Mouse (Mus musculus) kidney, embryonic 16.5 days (tissue): Measurements from ENCODE around the gene Kitl. TPM values are rescaled to one million over a fixed set of nuclear protein-coding genes. Genes with fewer than 3 reads are reported as not detected.
A peak's percentile ranks its signal among the peaks of the same experiment; 100 is the strongest.

Experiments used
- ATAC-seq: fragments of 200-750 bp; cut with Nextera tagmentation; 2 replicates; pipeline ENCODE4 v1.8.0; 2017; ENCODE audit warnings: moderate TSS enrichment; ENCODE audit not compliant: low FRiP score, low TSS enrichment
- H3K27ac ChIP-seq: fragments of 300-500 bp; sonication (generic); 2 replicates; pipeline ENCODE4 v1.5.1; 2014; ENCODE audit warnings: low read length
- H3K27me3 ChIP-seq: fragments of 300-500 bp; sonication (generic); 2 replicates; pipeline ENCODE4 v1.6.1; 2014; ENCODE audit warnings: low read length, control low read depth, mixed read lengths; ENCODE audit not compliant: insufficient read depth
- H3K36me3 ChIP-seq: fragments of 300-500 bp; sonication (generic); 2 replicates; pipeline ENCODE4 v1.6.1; 2014; ENCODE audit warnings: low read length, control low read depth, mixed read lengths; ENCODE audit not compliant: insufficient read depth
- H3K4me1 ChIP-seq: fragments of 300-500 bp; sonication (generic); 2 replicates; pipeline ENCODE4 v1.6.1; 2014; ENCODE audit warnings: low read length, control low read depth, mixed read lengths; ENCODE audit not compliant: insufficient read depth
- H3K4me2 ChIP-seq: fragments of 300-500 bp; sonication (generic); replicated peaks from 2 replicates; pipeline ENCODE4 v1.6.1; 2014; ENCODE audit warnings: low read depth, low read length
- H3K4me3 ChIP-seq: fragments of 300-500 bp; sonication (generic); 2 replicates; pipeline ENCODE4 v1.5.1; 2014; ENCODE audit warnings: mild to moderate bottlenecking, low read length
- H3K9ac ChIP-seq: fragments of 300-500 bp; sonication (generic); replicated peaks from 2 replicates; pipeline ENCODE4 v1.6.1; 2014; ENCODE audit warnings: low read length
- H3K9me3 ChIP-seq: fragments of 300-500 bp; sonication (generic); 2 replicates; pipeline ENCODE4 v1.6.1; 2016; ENCODE audit warnings: low read length, control low read depth
- WGBS: fragments of 180-500 bp; shearing (Covaris S2); extraction: QIAGEN DNeasy Blood & Tissue Kit; methylation state at CpG from one replicate; pipeline ENCODE4 v1.1.7; 2014; 5-methylcytosine and 5-hydroxymethylcytosine counted together
- polyA plus RNA-seq: library from polyadenylated mRNA; unstranded; fragments of >200 nt; fragmentation: Nextera tagmentation; extraction: Ambion mirVana; gene quantifications from 2 replicates; pipeline ENCODE4 v1.2.1, GENCODE M21; 2015

The Kitl gene
- 19.3 and 22.8 TPM in 2 replicates for polyA plus RNA-seq

DNA sequence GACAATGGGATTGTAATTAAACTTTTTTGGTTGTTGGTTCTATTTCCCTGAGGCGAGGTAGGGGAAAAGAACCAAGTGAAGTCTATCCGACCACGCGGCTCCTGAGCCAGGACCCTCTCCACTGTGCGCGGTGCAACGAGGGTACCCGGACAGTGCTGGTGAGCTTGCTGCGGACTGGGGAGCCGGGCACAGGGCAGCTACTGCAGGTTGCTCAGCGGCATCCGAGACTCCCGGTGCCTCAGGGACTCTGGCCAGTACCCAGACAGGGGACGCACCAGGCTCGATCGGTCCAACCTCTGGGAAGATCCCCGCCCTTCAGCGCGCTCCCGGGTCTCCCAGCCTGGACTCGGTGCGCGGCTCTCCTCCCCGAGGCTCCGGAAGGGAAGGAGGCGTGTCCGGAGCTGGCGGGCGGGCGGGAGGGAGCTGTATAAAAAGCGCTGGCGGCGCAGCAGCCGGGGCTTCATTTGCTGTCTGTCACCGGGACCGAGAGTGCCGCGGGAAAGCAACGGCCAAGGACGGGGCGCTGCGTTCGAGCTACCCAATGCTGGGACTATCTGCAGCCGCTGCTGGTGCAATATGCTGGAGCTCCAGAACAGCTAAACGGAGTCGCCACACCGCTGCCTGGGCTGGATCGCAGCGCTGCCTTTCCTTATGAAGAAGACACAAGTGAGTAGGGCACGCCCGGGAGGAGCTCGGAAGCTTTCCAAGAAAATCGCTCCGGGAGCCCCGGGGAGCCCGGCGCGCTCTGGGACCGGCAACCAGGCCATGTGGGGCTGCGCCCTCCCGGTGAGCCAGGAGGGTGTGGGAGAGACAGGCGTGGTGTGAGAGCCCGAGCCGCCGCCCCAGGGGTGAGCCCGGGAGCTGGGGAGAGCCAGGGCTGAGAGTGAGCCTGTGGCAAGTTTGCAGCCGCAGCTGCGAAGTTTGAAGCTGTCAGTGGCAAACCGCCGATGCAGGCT, at the start of gene Kitl:
TSS of gene Kitl (plus strand) at position 261 of the 956 bp plus-strand sequence.
- H3K9ac ChIP-seq, result peak within 1 kb of the TSS; percentile 84
- H3K36me3 ChIP-seq, result no peaks in the 10 kb centered on the region
- H3K27ac ChIP-seq, result peak within 1 kb of the TSS; percentile 80
- H3K4me1 ChIP-seq, result peaks cover 26% of the 10 kb centered on the region
- under 1% methylated on average over 66 of the region's 70 CpGs for WGBS
- no peaks in the 10 kb centered on the region for H3K9me3 ChIP-seq
- peaks cover 12% of the 10 kb centered on the region; the same call in 1 of the 2 replicates for H3K27me3 ChIP-seq
- ATAC-seq, result peak; percentile 94
- peak within 1 kb of the TSS; percentile 96 for H3K4me2 ChIP-seq
- peak within 1 kb of the TSS; percentile 83 for H3K4me3 ChIP-seq

GRCm38 (mm10) chr10:99972866-99973265, 42.6 kb upstream of the Kitl start:
- H3K4me3 ChIP-seq, result no peak overlapping the region
- no peak overlapping the region for H3K9ac ChIP-seq
- no peaks in the 10 kb centered on the region for H3K27me3 ChIP-seq
- no peaks in the 10 kb centered on the region for H3K36me3 ChIP-seq
- H3K4me2 ChIP-seq, result no peak overlapping the region
- no peaks in the 10 kb centered on the region for H3K4me1 ChIP-seq
- H3K27ac ChIP-seq, result no peak overlapping the region
- H3K9me3 ChIP-seq, result no peaks in the 10 kb centered on the region
- 57% methylated on average over 8 of the region's 8 CpGs for WGBS
- peak; percentile 42; the same call in 1 of the 2 replicates for ATAC-seq

- Histone ChIP-seq H3K9ac (no peak overlapping the region), H3K27me3 (no peaks in the 10 kb centered on the region), H3K36me3 (no peaks in the 10 kb centered on the region), H3K9me3 (no peaks in the 10 kb centered on the region), H3K4me3 (no peak overlapping the region), H3K27ac (no peak overlapping the region), H3K4me1 (no peaks in the 10 kb centered on the region), H3K4me2 (no peak overlapping the region)
- 81% methylated on average over 3 of the region's 3 CpGs for WGBS
- ATAC-seq, result no peak
These were observed 35.3 kb upstream of the Kitl start for GRCm38 (mm10) chr10:99980096-99980495.

- Histone ChIP-seq H3K27me3 (no peaks in the 10 kb centered on the region), H3K4me1 (no peaks in the 10 kb centered on the region), H3K27ac (no peak overlapping the region), H3K9me3 (no peaks in the 10 kb centered on the region), H3K9ac (no peak overlapping the region), H3K4me2 (no peak overlapping the region), H3K36me3 (no peaks in the 10 kb centered on the region), H3K4me3 (no peak overlapping the region)
- ATAC-seq, result no peak
- 55% methylated on average over 2 of the region's 2 CpGs for WGBS
These were observed 34.5 kb upstream of the Kitl start for GRCm38 (mm10) chr10:99980916-99981315.

DNA sequence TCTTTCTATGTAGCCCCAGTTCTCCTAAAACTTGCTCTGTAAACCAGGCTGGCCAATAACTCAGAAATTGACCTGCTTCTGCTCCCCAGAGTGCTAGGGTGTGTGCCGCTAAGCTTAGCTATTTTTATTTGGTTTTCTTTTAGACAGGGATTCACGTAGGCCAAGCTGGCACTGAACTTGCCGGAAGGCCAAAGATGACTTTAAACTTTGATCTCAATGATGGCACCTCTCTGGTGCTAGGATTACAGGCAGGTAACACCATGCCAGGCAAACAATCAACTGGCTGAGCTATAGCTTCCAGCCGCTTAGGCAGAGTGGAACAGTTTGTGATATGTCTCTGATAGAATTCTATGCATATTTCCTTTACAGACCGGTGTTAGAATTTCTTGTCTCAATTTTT, 33.5 kb upstream of the Kitl start:
- Histone ChIP-seq H3K9me3 (no peaks in the 10 kb centered on the region), H3K9ac (no peak overlapping the region), H3K4me2 (no peak overlapping the region), H3K27ac (no peak overlapping the region), H3K36me3 (no peaks in the 10 kb centered on the region), H3K4me1 (no peaks in the 10 kb centered on the region), H3K4me3 (no peak overlapping the region), H3K27me3 (no peaks in the 10 kb centered on the region)
- WGBS, result 85% methylated on average over 5 of the region's 5 CpGs
- no peak for ATAC-seq

- H3K4me2 ChIP-seq, result peak overlapping the region; percentile 40
- H3K36me3 ChIP-seq, result no peaks in the 10 kb centered on the region
- ATAC-seq, result no peak
- no peaks in the 10 kb centered on the region for H3K9me3 ChIP-seq
- no peak overlapping the region for H3K9ac ChIP-seq
- H3K4me1 ChIP-seq, result peaks cover 5% of the 10 kb centered on the region; the same call in 1 of the 2 replicates
- 32% methylated on average over 8 of the region's 8 CpGs for WGBS
- H3K27me3 ChIP-seq, result no peaks in the 10 kb centered on the region
- H3K27ac ChIP-seq, result no peak overlapping the region
- H3K4me3 ChIP-seq, result peak overlapping the region; percentile 16; the same call in 1 of the 2 replicates
These were observed 28.7 kb upstream of the Kitl start for GRCm38 (mm10) chr10:99986745-99987144.

- Histone ChIP-seq H3K27ac (no peak overlapping the region), H3K4me2 (no peak overlapping the region), H3K4me1 (peaks cover 5% of the 10 kb centered on the region; the same call in 1 of the 2 replicates), H3K9ac (no peak overlapping the region), H3K36me3 (no peaks in the 10 kb centered on the region), H3K9me3 (no peaks in the 10 kb centered on the region), H3K4me3 (no peak overlapping the region), H3K27me3 (no peaks in the 10 kb centered on the region)
- no peak for ATAC-seq
These were observed 25.7 kb upstream of the Kitl start for GRCm38 (mm10) chr10:99989758-99990157.

DNA sequence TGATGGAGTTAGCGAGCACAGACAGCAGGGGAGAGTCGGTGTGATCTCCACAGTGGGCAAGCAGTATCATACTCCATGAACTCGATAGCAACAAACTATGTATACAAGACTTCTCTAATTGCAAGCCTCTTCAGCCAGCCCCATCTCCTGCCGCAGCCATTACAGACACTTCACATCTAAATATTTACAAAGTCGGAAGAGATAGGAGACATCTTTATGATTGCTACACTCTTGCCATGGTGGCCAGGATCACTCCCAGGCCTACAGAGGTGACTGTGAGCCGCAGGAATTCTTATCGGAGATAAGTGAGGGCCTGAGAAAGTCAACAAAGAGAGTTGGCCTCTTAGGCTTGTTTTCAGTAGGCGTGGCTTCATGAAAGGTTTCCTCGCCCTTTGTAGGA, 23.3 kb upstream of the Kitl start:
- no peak overlapping the region for H3K9ac ChIP-seq
- no peak for ATAC-seq
- H3K4me2 ChIP-seq, result no peak overlapping the region
- H3K27me3 ChIP-seq, result no peaks in the 10 kb centered on the region
- 77% methylated on average over 9 of the region's 9 CpGs for WGBS
- peaks cover 4% of the 10 kb centered on the region; the same call in 1 of the 2 replicates for H3K4me1 ChIP-seq
- H3K27ac ChIP-seq, result no peak overlapping the region
- H3K36me3 ChIP-seq, result no peaks in the 10 kb centered on the region
- no peak overlapping the region for H3K4me3 ChIP-seq
- H3K9me3 ChIP-seq, result no peaks in the 10 kb centered on the region

GRCm38 (mm10) chr10:100001452-100001851, 14.0 kb upstream of the Kitl start:
- Histone ChIP-seq H3K36me3 (no peaks in the 10 kb centered on the region), H3K4me2 (no peak overlapping the region), H3K9ac (no peak overlapping the region), H3K27ac (no peak overlapping the region), H3K4me1 (no peaks in the 10 kb centered on the region), H3K27me3 (no peaks in the 10 kb centered on the region), H3K9me3 (no peaks in the 10 kb centered on the region), H3K4me3 (no peak overlapping the region)
- 0 out of 2 replicates have a peak, but pooled peaks have one; percentile 31 for ATAC-seq
- 69% methylated on average over 4 of the region's 4 CpGs for WGBS

DNA sequence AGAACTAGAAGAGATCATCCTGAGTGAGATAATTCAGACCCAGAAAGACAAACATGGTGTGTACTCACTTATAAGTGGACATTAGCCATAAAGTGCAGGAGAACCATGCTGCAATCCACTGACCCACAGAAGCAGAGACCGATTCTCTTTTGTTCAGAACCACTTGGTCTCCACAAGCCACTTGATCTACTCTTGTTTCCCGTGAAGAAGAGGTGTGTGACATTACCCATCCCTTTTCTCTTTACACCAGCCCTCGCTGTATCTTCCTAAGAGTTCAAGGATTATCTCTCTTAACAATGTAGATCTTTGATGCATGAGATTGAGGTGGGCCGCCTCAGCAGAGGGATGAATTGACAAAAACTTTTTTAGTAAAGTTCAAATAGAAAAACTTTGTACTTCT, 11.6 kb upstream of the Kitl start:
- no peaks in the 10 kb centered on the region for H3K4me1 ChIP-seq
- no peak for ATAC-seq
- no peaks in the 10 kb centered on the region for H3K27me3 ChIP-seq
- H3K9ac ChIP-seq, result no peak overlapping the region
- H3K4me3 ChIP-seq, result no peak overlapping the region
- no peaks in the 10 kb centered on the region for H3K36me3 ChIP-seq
- no peak overlapping the region for H3K4me2 ChIP-seq
- no peaks in the 10 kb centered on the region for H3K9me3 ChIP-seq
- 93% methylated on average over 4 of the region's 4 CpGs for WGBS
- no peak overlapping the region for H3K27ac ChIP-seq
